Mouse (Mus musculus): ENCODE measurements around the gene Ankrd52.
A peak's percentile ranks its signal among the peaks of the same experiment; 100 is the strongest.
"Not testable (repeated sequence)": the region's sequence is repeated elsewhere in the genome, so short reads cannot be mapped to it uniquely, and the experiment has no call there.

Gene Ankrd52

DNA sequence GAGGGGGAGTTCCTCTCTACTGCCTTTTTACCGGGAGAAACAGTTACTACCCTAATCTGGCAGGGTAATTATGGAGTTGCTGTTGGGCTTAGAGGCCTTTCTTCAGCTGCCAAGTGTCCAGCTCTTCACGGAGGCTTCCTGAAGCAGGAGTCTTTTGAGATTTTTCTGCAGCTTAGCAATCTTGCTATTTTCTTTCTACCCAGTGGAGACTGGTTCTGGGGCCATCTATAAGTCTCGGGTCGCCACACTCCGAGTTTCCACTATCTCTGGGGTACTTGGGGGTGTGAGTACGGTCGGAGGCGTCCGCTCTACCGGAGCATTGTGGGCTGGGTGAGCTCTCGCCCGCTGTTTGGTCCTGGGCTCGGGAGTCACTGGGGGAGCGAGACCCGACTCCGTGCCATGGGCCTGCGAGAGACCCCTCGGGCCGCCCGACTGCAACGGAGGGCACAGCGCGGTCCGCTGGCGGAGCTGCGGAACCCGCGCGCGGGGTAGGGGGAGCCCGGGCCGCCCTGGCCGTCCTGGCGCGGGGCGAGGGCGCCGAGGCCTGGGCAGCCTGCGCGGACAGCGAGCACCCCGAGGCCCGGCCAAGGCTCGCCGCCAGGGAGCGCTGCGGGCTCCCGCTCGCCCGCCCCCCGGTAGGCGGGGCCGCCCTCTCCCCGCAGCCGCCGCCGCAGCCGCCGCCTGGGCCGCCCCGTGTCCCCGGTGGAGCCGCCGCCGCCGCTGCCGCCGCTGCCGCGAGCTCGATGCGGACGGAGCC is at the start of gene Ankrd52:
TSS of gene Ankrd52 (plus strand) at position 661 of the 757 bp plus-strand sequence.
- peak; percentile 86 for DNase-seq (ENCODE audit: low spot score)

DNA sequence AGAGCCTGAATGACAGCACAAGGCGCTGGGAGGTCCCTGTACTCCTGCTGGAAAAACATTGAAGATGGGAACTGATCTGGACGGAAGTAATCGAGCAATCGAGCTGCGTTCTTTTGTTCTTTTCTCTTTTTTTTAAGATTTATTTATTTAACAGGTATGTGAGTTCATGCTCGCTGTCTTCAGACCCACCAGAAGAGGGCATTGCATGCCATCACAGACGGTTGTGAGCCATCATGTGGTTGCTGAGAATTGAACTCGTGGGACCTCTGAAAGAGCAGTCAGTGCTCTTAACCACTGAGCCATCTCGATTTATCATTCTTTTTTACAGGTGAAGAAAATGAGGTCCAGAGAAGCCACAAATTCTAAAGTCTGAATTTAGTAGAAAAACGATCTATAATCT is 49.3 kb upstream of the Ankrd52 start:
- no peak for DNase-seq (ENCODE audit: low spot score)

DNA sequence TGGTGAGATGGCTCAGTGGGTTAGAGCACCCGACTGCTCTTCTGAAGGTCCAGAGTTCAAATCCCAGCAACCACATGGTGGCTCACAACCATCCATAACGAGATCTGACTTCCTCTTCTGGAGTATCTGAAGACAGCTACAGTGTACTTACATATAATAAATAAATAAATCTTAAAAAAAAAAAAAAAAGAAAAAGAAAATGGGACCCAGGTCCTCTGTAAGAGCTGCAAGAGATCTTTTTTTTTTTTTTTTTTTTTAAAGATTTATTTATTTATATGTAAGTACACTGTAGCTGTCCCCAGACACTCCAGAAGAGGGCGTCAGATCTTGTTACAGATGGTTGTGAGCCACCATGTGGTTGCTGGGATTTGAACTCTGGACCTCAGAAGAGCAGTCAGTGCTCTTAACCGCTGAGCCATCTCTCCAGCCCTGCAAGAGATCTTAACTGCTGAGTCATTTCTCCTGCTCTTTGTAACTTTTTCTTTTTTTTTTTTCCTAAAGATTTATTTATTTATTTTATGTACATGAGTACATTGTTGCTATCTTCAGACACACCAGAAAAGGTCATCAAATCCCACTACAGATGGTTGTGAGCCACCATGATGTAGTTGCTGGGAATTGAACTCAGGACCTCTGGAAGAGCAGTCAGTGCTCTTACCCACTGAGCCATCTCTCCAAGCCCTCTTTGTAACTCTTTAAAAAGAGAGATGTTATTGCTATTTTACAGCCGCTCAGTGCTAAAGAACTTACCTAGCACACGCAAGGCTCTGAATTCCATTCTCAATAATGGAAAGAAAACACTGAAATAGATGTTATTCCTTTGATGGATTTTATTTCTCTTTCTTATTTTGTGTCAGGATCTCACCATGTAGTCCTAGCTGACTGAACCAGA is 44.3 kb upstream of the Ankrd52 start:
- not testable (repeated sequence) for DNase-seq (ENCODE audit: low spot score)

DNA sequence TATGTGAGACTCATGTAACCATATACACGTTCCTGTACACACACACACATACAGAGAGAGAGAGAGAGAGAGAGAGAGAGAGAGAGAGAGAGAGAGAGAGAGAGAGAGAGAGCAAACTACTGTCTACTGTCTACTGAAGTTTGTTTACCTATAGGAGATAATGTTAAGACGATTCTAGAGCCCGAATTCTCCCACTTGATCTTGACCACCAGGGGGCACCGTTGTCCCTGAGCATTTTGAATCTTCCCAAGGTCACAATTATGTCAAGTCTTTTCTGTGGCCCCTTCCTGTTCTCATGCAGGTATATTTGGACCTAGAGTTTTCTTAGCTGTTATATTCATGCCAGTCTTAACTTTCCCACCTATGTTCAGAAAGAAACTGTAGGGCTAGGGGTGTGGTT is 41.3 kb upstream of the Ankrd52 start:
- peak; percentile 70 for DNase-seq (ENCODE audit: low spot score)

DNA sequence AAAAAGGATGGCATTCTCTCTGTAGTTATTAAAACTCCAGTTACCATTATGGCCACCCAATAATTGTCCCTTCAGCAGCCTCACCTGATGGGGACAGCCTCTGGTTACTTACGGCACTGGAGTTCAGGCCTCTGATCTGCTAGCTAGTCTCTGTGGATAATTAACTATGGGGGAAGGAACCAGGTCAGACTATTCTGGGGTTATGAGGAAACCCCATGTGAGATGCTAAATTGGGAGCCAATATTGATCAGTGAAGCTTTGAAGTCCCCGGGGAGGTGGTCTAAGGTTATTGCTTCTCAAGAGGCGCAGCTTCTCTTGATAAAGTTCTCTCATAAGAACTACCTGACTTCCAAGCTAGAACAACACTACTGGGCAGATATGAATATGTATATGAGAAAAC is 40.7 kb upstream of the Ankrd52 start:
- no peak for DNase-seq (ENCODE audit: low spot score)

DNA sequence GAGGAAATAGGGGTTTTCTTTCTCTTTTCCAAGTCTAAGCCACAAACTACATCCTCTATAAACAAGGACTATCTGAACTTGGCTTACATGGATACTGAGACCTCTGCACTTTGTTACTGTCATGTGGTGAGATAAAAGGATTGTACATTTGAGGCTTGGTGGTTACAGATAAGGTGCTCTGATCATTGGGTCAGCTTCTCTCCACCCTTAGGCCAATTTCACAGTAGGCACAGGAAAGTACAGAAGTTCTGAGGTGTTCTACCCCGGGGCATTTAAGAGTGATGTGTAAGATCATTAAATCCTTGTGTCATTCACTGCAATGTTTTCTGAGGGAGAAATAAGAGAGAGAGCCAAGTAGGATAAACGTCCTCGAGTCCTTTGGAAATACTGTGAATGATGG is 40.3 kb upstream of the Ankrd52 start:
- DNase-seq (ENCODE audit: low spot score) = no peak

DNA sequence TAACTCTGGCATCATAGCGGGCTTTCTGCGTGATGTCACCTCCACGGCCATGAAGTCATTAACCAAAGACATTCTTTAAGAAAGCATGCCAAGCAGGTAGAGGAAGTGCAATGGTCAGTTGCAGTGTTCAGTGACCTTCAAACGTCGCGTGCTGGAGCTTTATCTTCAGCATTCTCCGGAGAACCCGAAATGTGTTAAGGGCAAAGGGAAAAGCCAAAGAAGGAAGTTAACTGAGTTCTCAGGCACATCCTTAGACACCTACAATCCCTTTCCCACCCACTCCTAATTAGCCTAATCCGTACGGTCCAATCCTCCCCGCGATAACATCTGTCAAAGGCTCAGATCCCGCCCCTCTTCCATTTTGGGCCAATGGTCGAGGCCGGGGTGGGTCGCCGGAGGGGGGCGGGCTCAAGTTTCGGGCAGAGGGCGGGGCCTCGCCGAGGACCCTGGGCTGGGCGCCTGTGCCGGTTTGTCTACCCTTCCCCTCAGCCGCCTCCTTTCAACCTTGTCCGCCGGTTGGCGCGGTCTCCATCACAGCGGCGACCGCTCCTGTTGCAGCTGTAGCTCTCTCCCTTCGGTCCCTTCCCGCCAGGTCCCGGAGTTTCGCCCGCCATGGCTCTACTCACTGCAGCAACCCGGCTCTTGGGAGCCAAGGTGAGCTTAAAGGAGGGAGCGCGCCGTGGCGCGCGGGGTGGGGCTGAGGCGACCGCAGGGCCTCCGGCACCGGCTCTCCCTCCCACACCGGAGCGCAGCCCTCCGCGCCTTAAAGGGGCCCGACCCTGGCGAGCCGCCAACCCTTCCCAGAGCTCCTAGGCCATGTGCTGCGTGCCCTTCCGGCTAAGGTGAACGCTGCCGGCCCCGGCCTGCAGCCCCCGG is 39.4 kb upstream of the Ankrd52 start, which contains the start of gene Cs:
TSS of gene Cs (plus strand) at position 429 of the 876 bp plus-strand sequence.
- peak; percentile 94 for DNase-seq (ENCODE audit: low spot score)

DNA sequence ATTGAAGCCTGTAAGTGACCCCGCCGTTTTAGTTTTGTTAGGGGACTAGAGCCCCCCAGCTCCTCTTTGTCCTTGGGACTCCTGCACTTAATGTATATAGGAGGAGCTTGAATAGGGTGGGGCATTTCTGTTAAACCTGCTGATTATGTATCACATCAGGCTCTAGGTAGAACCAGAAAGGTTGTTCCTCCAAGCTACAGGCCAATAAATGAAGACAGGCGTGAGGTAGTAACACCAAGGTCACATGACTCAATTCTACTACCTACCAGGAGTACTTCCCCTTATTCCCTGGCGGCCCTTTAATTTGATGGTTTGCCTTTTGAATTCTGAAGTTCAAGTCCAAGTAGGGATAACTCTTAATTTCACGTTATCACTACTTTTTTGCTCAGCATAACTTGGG is 38.5 kb upstream of the Ankrd52 start:
- no peak for DNase-seq (ENCODE audit: low spot score)

DNA sequence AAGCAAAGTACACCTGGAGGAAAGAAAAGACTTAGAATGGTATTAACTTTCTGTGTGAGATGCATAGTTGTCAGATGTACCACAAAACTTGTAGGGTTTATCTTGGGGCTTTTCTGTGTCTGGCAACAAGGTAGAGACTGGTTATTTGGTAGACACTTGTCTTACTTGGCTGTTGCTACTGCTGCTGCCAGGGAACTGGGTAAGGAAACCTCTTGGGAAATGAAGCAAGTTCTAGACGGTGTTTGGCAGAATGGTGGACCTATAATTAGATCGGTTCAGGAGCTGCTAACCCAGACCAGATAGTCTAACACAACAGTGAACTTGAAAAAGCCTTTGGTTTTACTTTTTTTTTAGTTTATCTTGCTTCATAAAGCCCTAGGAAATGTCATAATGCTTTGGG is 38.0 kb upstream of the Ankrd52 start:
- no peak for DNase-seq (ENCODE audit: low spot score)

DNA sequence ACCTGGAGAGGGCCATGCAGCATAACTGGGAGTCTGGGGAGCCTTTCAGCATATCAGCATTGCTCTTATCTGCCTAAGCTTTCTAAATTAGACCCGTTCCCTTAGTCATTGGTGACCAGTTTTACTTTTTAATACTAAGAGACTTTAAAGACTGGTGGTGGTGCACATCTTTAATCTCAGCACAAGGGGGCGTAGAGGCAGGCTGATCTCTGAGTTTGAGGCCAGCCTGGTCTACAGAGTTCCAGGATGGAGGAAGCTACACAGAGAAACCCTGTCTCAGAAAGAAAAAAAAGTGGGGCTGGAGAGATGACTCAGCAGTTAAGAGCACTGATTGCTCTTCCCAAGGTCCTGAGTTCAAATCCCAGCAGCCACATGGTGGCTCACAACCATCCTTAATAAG is 36.7 kb upstream of the Ankrd52 start:
- no peak for DNase-seq (ENCODE audit: low spot score)

DNA sequence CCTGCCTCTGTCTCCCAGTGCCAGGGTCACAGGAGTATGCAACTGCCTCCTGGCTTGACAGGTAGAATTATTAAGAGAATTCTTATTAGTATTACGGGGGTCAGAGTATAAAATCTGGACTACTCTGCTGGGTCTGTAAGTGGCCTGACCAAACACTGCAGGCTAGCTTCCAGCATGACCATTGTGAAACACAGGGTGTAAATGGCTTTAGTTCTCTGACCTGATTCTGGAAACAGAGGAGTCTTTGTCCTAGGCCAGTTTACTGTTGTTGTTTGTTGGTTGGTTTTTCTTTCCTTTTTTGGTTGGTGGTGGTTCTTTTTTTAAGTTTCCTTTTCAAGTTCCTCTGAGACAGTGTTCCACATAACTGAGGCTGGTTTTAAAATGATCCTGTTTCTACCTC is 33.5 kb upstream of the Ankrd52 start:
- no peak for DNase-seq (ENCODE audit: low spot score)

DNA sequence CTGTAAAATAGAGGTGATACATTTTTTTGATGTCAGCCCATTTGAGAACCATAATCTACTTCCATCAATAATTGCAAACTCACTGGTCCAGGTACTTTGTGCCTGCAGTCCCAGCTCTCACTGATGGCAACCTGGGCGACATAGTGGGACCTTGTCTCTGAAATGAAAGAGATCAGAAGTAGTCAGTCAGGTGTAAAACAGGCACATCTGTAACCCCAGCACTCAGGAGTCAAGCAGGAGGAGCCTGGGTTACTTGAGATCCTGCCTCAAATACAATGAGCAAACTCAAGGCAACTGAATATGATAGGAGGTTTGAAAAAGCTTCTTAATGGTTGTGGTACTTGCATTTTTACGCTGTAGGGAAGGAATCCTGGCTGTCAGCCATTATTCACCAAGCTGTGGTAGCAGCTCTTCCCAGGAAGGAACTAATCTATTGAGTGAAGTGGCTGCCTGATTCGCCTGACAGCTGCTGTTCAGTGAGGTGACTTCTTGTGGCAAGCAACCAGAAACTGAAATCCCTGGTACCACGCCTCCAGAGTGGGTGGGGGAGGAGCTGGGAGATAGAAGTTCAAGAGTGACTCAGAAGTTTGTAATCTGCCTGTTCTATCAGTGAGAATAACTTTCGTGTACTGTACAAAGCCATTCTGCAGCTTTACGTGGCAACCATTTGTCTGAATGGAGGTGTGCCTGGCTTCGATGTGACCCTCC is 32.2 kb upstream of the Ankrd52 start:
- DNase-seq (ENCODE audit: low spot score) = no peak

DNA sequence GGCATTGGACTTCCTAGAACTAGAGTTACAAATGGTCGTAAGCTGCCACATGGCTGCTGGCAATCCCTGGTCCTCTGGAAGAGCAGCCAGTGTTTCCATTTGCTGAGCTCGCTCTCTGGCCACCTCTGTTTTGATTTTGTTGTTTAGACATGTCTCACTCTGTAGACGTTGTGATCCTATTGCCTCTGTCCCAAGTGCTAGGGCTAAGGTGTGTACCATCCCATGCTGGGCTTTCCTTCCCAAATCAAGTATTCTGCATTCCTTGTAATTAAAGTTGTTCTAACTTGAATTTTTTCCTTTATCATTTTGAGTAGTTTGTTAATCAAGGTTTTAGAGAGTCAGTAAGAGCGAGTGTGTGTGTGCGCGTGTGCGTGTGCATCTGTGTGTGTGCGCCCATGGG is 29.4 kb upstream of the Ankrd52 start:
- no peak for DNase-seq (ENCODE audit: low spot score)

DNA sequence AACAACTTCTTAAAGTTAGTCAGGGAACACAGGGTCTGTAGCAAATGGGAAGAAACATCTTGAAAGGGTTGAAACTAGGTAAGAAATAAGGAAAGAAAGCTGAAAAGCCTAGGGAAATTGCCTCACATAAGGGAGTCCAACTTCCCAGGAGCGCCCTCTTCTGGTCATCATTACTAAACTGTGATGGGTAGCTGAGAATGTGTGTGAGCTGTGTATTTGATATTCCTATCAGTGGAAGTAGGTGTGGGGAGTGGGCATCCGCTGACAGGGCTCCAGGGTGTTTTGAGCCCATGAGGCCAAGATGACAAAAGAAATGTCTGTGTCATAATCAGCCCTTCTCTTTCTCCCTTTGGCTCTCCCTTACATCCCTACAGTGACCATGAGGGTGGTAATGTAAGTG is 18.1 kb upstream of the Ankrd52 start:
- no peak for DNase-seq (ENCODE audit: low spot score)

DNA sequence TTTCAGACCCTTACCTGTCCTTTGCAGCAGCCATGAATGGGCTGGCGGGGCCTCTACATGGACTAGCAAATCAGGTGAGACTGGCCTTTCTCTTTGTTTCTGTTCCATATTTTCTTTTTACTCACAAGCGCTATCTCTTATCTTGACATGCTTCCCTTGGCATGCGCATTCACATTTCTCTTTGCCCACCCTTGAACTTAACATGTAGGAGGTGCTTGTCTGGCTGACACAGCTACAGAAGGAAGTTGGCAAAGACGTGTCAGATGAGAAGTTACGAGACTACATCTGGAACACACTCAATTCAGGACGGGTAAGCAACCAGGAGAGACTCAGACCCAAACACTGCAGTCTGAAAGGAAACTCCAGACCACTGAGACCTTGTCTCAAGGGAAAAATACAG is 17.7 kb upstream of the Ankrd52 start:
- DNase-seq (ENCODE audit: low spot score) = no peak

DNA sequence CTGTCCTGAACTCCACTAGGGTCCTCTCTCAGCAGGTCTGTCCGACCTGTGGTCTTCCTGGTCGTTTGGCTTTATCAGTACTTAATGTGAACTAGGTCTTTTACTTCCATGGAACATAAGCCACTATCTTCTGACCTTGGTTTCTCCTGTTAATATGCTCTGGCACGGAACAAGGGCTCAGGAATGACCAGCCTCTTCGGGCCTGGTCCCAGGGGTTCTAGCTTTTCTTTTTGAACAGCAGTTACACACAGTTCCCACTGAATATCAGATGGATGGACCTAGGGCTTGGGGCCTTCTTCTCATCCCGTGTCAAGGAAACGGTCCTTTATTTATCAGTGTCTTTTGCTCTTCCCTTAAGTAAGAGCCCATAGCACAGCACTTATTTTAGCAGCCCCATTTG is 15.1 kb upstream of the Ankrd52 start:
- no peak for DNase-seq (ENCODE audit: low spot score)

DNA sequence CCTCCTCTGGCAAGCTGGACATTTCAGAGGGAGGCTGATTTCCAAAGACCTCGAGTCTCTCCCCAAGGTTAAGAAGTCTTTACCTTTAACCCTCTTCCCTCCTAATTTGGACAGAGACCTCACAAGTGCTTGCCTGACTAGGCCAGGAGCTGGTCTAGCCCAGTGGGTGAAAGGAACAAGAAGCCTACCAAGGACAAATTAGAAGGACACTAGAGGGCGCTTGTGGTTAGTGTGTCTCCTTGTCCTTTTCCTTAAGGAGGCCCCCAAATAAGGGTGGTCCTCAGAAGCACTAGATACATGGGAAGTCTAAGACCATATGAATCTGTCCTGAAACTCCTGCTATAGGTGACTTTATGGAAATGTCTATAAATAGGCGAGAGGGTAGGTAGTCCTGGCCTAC is 14.3 kb upstream of the Ankrd52 start:
- DNase-seq (ENCODE audit: low spot score) = no peak

DNA sequence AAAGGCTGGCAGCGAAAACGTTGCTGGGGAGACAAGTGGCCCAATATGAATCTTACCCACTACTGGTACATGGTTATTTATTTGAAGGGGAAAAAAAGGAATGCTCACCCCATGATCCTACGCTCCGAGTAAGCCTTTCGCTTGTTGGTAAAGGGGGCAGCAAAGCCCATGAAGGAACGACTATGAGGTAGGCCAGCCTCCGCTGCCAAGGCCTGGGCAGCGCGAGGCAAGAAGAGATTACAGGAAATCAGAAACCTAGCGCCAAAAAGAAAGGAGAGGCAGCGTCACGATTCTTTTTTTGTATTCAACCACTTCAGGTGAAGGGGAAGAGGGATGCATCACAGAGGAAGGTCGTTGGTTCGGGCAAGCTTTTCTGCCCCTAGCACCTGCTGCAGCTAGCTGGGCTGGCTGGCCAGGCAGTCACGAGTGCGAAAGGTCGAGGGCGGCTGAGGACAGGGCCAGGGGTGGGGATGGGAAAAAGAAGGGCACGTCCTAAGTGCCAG is 9.0 kb upstream of the Ankrd52 start:
- DNase-seq (ENCODE audit: low spot score) = no peak

DNA sequence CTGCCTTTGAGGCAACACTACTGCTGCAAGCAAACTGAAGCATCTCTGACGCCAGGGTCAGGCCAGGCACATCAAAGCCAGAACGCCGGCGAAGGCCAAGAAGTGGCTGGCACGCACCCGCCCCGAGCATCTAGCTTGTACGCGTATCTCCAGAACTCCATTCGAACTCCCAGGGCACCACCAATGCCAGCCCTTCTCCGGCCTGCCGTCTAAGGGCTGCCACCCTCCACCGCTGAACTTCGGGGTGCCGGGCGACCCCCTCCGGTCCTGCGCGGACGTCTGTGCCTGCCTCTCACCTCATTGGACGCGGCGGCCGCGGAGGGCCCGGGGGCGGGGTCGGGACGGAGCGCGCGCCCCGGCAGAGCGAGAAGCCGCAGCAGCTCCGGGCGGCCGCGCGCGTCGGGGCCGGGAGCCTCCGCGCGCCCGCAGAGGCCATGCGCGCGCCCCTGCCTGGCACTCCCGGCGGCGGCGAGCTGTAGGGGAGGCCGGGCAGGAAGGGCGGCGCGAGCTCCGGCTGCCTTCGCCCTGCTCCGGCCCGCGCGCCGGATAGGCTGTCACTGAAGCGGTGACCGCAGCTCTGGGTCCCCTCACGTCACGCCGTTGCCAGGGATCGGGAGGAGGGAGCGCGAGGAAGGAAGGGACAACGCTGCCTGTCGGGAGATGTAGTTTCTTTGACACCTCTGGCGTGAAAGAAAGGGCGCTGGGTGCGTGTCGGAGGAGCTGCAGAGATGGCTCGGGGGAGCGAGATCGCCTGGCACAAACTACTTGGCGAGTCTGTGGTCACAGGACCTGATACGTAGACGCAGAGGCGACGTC is 8.3 kb upstream of the Ankrd52 start, which contains the start of gene Coq10a:
TSS of gene Coq10a (minus strand) at position 596 of the 816 bp plus-strand sequence.
- peak; percentile 75 for DNase-seq (ENCODE audit: low spot score)

DNA sequence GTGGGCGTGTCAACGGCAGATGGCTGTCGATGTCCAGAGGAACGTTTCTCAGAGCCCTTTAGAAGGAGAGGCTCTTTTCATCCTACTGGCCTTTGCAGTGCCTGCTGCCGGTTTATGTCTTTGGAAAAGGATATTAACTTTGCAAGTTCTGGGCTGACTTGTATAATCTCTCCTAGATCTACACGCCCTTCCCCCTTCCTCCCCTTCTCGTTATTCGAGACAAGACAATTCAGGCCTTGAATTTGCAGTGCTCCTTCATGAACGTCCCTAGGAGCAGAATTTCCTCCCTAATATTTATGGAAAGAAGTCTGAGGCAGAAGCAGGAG is 7.7 kb upstream of the Ankrd52 start:
- DNase-seq (ENCODE audit: low spot score) = no peak

DNA sequence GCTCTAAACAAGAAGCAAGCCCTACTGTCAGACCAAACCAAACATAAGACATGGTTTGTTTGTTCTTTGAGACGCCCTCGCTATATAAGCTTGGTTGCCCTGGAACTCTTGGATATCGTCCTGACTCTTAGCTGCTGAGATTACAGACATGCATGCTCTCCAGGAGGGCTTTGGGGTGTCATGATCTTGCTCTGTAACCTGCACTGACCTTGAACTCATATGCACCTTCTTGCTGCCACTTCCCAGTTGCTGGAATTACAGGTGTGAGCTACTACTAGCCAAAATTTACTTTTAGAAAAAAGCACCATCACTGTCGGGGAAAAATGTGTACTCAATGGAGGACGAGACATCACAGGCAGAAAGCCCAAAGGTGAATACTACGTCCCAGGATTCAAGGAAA is 7.3 kb upstream of the Ankrd52 start:
- no peak for DNase-seq (ENCODE audit: low spot score)

Data from ovary, postnatal 14 days (tissue).